9 mouse cellular contexts compared by ENCODE assay signal in genomic region chr11:113291781-113292714, GRCm38 (mm10).
DNase-seq lines count a peak whose midpoint lies in the region; ATAC-seq and TF ChIP-seq lines count a peak whose summit lies in the region.
"Had no signal": no experiment of that assay in that cellular context is flagged by ENCODE, and none has a peak within 500 bp of the region (broad histone marks: within the 10 kb centered on the region; RNA-seq: fewer than 3 reads in every experiment).

No protein-coding gene starts in this region.

- ATAC-seq in embryonic facial prominence, embryonic 12.5 days (ENCODE audit: insufficient number of reproducible peaks, insufficient read depth, low FRiP score, low TSS enrichment): no peak
- no peak for ATAC-seq in neural tube, embryonic 13.5 days (ENCODE audit: low read depth)

- no peaks in the 10 kb centered on the region for H3K36me3 ChIP-seq in embryonic facial prominence, embryonic 12.5 days
- H3K36me3 ChIP-seq in neural tube, embryonic 13.5 days: no peaks in the 10 kb centered on the region
- H3K36me3 ChIP-seq: liver, embryonic 13.5 days had no signal

- peaks cover 40% of the 10 kb centered on the region for H3K4me1 ChIP-seq in embryonic facial prominence, embryonic 12.5 days
- peaks cover 49% of the 10 kb centered on the region for H3K4me1 ChIP-seq in neural tube, embryonic 13.5 days (replicated peaks)

- no peaks in the 10 kb centered on the region for H3K27me3 ChIP-seq in embryonic facial prominence, embryonic 12.5 days
- H3K27me3 ChIP-seq in neural tube, embryonic 13.5 days: no peaks in the 10 kb centered on the region
- H3K27me3 ChIP-seq: liver, embryonic 13.5 days had no signal

- H3K27ac ChIP-seq in layer of hippocampus, adult 2 months: peak overlapping the region; percentile 75
- H3K27ac ChIP-seq in embryonic facial prominence, embryonic 12.5 days: peak overlapping the region; percentile 69
- peak overlapping the region; percentile 49; the same call in 1 of the 2 replicates for H3K27ac ChIP-seq in neural tube, embryonic 13.5 days (replicated peaks)
- H3K27ac ChIP-seq: liver, embryonic 13.5 days had no signal

- H3K4me3 ChIP-seq in layer of hippocampus, adult 2 months: no peak overlapping the region
- no peak overlapping the region for H3K4me3 ChIP-seq in embryonic facial prominence, embryonic 12.5 days
- H3K4me3 ChIP-seq in neural tube, embryonic 13.5 days: no peak overlapping the region
- H3K4me3 ChIP-seq: liver, embryonic 13.5 days had no signal

- no peak overlapping the region for H3K9ac ChIP-seq in embryonic facial prominence, embryonic 12.5 days
- 0 out of 2 replicates have a peak overlapping the region, but pooled peaks have one; percentile 8 for H3K9ac ChIP-seq in neural tube, embryonic 13.5 days
- H3K9ac ChIP-seq: liver, embryonic 13.5 days had no signal

- H3K4me2 ChIP-seq in embryonic facial prominence, embryonic 12.5 days (replicated peaks): no peak overlapping the region
- H3K4me2 ChIP-seq in neural tube, embryonic 13.5 days: no peak overlapping the region
- H3K4me2 ChIP-seq: liver, embryonic 13.5 days had no signal

- peak; percentile 42 for TF ChIP-seq CTCF in layer of hippocampus, adult 2 months (conservative IDR thresholded peaks at IDR 0.05)

- WGBS in embryonic facial prominence, embryonic 12.5 days: 48% methylated on average over 17 of the region's 17 CpGs
- WGBS in neural tube, embryonic 13.5 days: 39% methylated on average over 17 of the region's 17 CpGs

- no peaks in the 10 kb centered on the region for H3K9me3 ChIP-seq in embryonic facial prominence, embryonic 12.5 days
- H3K9me3 ChIP-seq in neural tube, embryonic 13.5 days: no peaks in the 10 kb centered on the region
- H3K9me3 ChIP-seq: liver, embryonic 13.5 days had no signal

- no peak for DNase-seq in layer of hippocampus, adult 2 months (ENCODE audit: low spot score in 2 of 2)
- DNase-seq in layer of hippocampus, adult 18-20 months (ENCODE audit: low spot score in 2 of 2): no peak
- DNase-seq in heart, postnatal 4 days: peak; percentile 49
- DNase-seq in right cerebral cortex, postnatal 4 days: no peak
- no peak for DNase-seq in urinary bladder, adult 18-20 months (ENCODE audit: low spot score in 2 of 2)
- no peak for DNase-seq in urinary bladder, postnatal 36 days (ENCODE audit: low spot score in 2 of 2)
- DNase-seq: liver, embryonic 13.5 days had no signal
